Mouse (Mus musculus) heart, embryonic 16.5 days (tissue): ENCODE results near the gene Sorbs2. TPM values are rescaled to one million over a fixed set of nuclear protein-coding genes. Genes with fewer than 3 reads are reported as not detected.

Experiments used
- ATAC-seq: fragments of 200-750 bp; cut with Nextera tagmentation; replicated peaks from 2 replicates; pipeline ENCODE4 v1.8.0; 2017; ENCODE audit warnings: moderate number of reproducible peaks; ENCODE audit not compliant: insufficient read depth, low FRiP score; ENCODE audit errors: extremely low read depth
- H3K27ac ChIP-seq: fragments of 300-500 bp; sonication (generic); 2 replicates; pipeline ENCODE4 v1.5.1; 2014; ENCODE audit warnings: mild to moderate bottlenecking, low read length, control low read depth, moderate library complexity
- H3K27me3 ChIP-seq: fragments of 300-500 bp; sonication (generic); 2 replicates; pipeline ENCODE4 v1.6.1; 2014; ENCODE audit warnings: low read length, mixed read lengths; ENCODE audit not compliant: control insufficient read depth, insufficient read depth
- H3K36me3 ChIP-seq: fragments of 300-500 bp; sonication (generic); 2 replicates; pipeline ENCODE4 v1.6.1; 2014; ENCODE audit not compliant: control insufficient read depth, insufficient read depth
- H3K4me1 ChIP-seq: fragments of 300-500 bp; sonication (generic); 2 replicates; pipeline ENCODE4 v1.6.1; 2014; ENCODE audit warnings: low read length, mixed read lengths; ENCODE audit not compliant: control insufficient read depth, insufficient read depth
- H3K4me2 ChIP-seq: fragments of 300-500 bp; sonication (generic); 2 replicates; pipeline ENCODE4 v1.6.1; 2014; ENCODE audit warnings: low read depth, mild to moderate bottlenecking, control low read depth, low read length
- H3K4me3 ChIP-seq: fragments of 300-500 bp; sonication (generic); 2 replicates; pipeline ENCODE4 v1.5.1; 2014; ENCODE audit warnings: mild to moderate bottlenecking, control low read depth, low read length
- H3K9ac ChIP-seq: fragments of 300-500 bp; sonication (generic); 2 replicates; pipeline ENCODE4 v1.6.1; 2014; ENCODE audit warnings: low read length, control low read depth
- H3K9me3 ChIP-seq: fragments of 300-500 bp; sonication (generic); replicated peaks from 2 replicates; pipeline ENCODE4 v1.6.1; 2016; ENCODE audit warnings: low read length; ENCODE audit not compliant: control insufficient read depth
- WGBS: fragments of 180-500 bp; shearing (Covaris S2); extraction: QIAGEN DNeasy Blood & Tissue Kit; methylation state at CpG from one replicate; pipeline ENCODE4 v1.1.7; 2014; 5-methylcytosine and 5-hydroxymethylcytosine counted together
- polyA plus RNA-seq: library from polyadenylated mRNA; unstranded; fragments of >200 nt; fragmentation: Nextera tagmentation; extraction: Ambion mirVana; gene quantifications from 2 replicates; pipeline ENCODE4 v1.2.1, GENCODE M21; 2015

Sorbs2 gene
- polyA plus RNA-seq, 1 experiment from 2014 or later: 316 TPM

GRCm38 (mm10) chr8:45585158-45585557, 77.6 kb downstream of the Sorbs2 start:
- Histone ChIP-seq H3K4me3 (no peak overlapping the region), H3K9ac (no peak overlapping the region), H3K4me2 (no peak overlapping the region; the same call in 1 of the 2 replicates), H3K36me3 (no peaks in the 10 kb centered on the region), H3K27me3 (no peaks in the 10 kb centered on the region), H3K27ac (peak overlapping the region; percentile 71), H3K4me1 (peaks cover 26% of the 10 kb centered on the region), H3K9me3 (no peaks in the 10 kb centered on the region)
- peak; percentile 61; the same call in 1 of the 2 replicates for ATAC-seq
- 21% methylated on average over 4 of the region's 4 CpGs for WGBS

- WGBS: 92% methylated on average over 9 of the region's 9 CpGs
- H3K4me3 ChIP-seq: no peak overlapping the region
- H3K4me2 ChIP-seq: no peak overlapping the region
- H3K9me3 ChIP-seq: no peaks in the 10 kb centered on the region
- H3K27ac ChIP-seq: no peak overlapping the region
- no peak overlapping the region for H3K9ac ChIP-seq
- no peaks in the 10 kb centered on the region for H3K36me3 ChIP-seq
- ATAC-seq: no peak
- H3K4me1 ChIP-seq: peaks cover 19% of the 10 kb centered on the region
- H3K27me3 ChIP-seq: no peaks in the 10 kb centered on the region
These were observed 79.4 kb downstream of the Sorbs2 start for GRCm38 (mm10) chr8:45587011-45587410.

- H3K27me3 ChIP-seq: no peaks in the 10 kb centered on the region
- no peak overlapping the region for H3K4me2 ChIP-seq
- no peak overlapping the region for H3K4me3 ChIP-seq
- no peak for ATAC-seq
- no peak overlapping the region for H3K9ac ChIP-seq
- 77% methylated on average over 4 of the region's 4 CpGs for WGBS
- no peaks in the 10 kb centered on the region for H3K9me3 ChIP-seq
- H3K27ac ChIP-seq: no peak overlapping the region
- H3K4me1 ChIP-seq: peaks cover 7% of the 10 kb centered on the region
- no peaks in the 10 kb centered on the region for H3K36me3 ChIP-seq
These were observed 84.3 kb downstream of the Sorbs2 start for GRCm38 (mm10) chr8:45591888-45592287.

- Histone ChIP-seq H3K27me3 (no peaks in the 10 kb centered on the region), H3K9ac (no peak overlapping the region), H3K9me3 (no peaks in the 10 kb centered on the region), H3K36me3 (no peaks in the 10 kb centered on the region), H3K4me2 (no peak overlapping the region), H3K4me1 (peaks cover 14% of the 10 kb centered on the region), H3K27ac (no peak overlapping the region), H3K4me3 (no peak overlapping the region)
- ATAC-seq: no peak
- WGBS: 88% methylated on average over 5 of the region's 5 CpGs
These were observed 86.1 kb downstream of the Sorbs2 start for GRCm38 (mm10) chr8:45593711-45594110.

- no peaks in the 10 kb centered on the region for H3K9me3 ChIP-seq
- no peak overlapping the region for H3K4me2 ChIP-seq
- H3K27me3 ChIP-seq: no peaks in the 10 kb centered on the region
- no peak overlapping the region for H3K9ac ChIP-seq
- peaks cover 17% of the 10 kb centered on the region for H3K4me1 ChIP-seq
- ATAC-seq: no peak
- H3K4me3 ChIP-seq: no peak overlapping the region
- WGBS: 71% methylated on average over 1 of the region's 1 CpGs
- H3K27ac ChIP-seq: no peak overlapping the region; the same call in 1 of the 2 replicates
- no peaks in the 10 kb centered on the region for H3K36me3 ChIP-seq
These were observed 88.4 kb downstream of the Sorbs2 start for GRCm38 (mm10) chr8:45595983-45596382.

GRCm38 (mm10) chr8:45596591-45596990, 89.0 kb downstream of the Sorbs2 start:
- Histone ChIP-seq H3K27me3 (no peaks in the 10 kb centered on the region), H3K9ac (no peak overlapping the region), H3K4me1 (peaks cover 19% of the 10 kb centered on the region), H3K4me2 (no peak overlapping the region), H3K27ac (no peak overlapping the region), H3K4me3 (no peak overlapping the region), H3K36me3 (no peaks in the 10 kb centered on the region), H3K9me3 (no peaks in the 10 kb centered on the region)
- ATAC-seq: no peak
- 81% methylated on average over 2 of the region's 2 CpGs for WGBS

- Histone ChIP-seq H3K4me3 (no peak overlapping the region), H3K36me3 (no peaks in the 10 kb centered on the region), H3K27ac (peak overlapping the region; percentile 92), H3K9me3 (no peaks in the 10 kb centered on the region), H3K27me3 (no peaks in the 10 kb centered on the region), H3K4me2 (no peak overlapping the region; the same call in 1 of the 2 replicates), H3K9ac (no peak overlapping the region), H3K4me1 (peaks cover 20% of the 10 kb centered on the region)
- ATAC-seq: peak; percentile 94
- 51% methylated on average over 7 of the region's 7 CpGs for WGBS
These were observed 90.2 kb downstream of the Sorbs2 start for GRCm38 (mm10) chr8:45597631-45598420.

GRCm38 (mm10) chr8:45598883-45599282, 91.3 kb downstream of the Sorbs2 start:
- no peaks in the 10 kb centered on the region for H3K27me3 ChIP-seq
- WGBS: 77% methylated on average over 2 of the region's 2 CpGs
- no peak overlapping the region for H3K9ac ChIP-seq
- H3K9me3 ChIP-seq: no peaks in the 10 kb centered on the region
- ATAC-seq: no peak
- H3K27ac ChIP-seq: peak overlapping the region; percentile 53
- no peak overlapping the region for H3K4me3 ChIP-seq
- no peak overlapping the region for H3K4me2 ChIP-seq
- H3K4me1 ChIP-seq: peaks cover 20% of the 10 kb centered on the region
- no peaks in the 10 kb centered on the region for H3K36me3 ChIP-seq

- ATAC-seq: no peak
- Histone ChIP-seq H3K27me3 (no peaks in the 10 kb centered on the region), H3K4me2 (no peak overlapping the region), H3K9me3 (no peaks in the 10 kb centered on the region), H3K27ac (peak overlapping the region; percentile 27), H3K9ac (no peak overlapping the region), H3K4me3 (no peak overlapping the region), H3K4me1 (peaks cover 20% of the 10 kb centered on the region), H3K36me3 (no peaks in the 10 kb centered on the region)
- 53% methylated on average over 4 of the region's 4 CpGs for WGBS
These were observed 94.4 kb downstream of the Sorbs2 start for GRCm38 (mm10) chr8:45602019-45602418.
